Mouse (Mus musculus): ENCODE results near the gene Wdr90.

GRCm38 (mm10) chr17:25794998-25795397 lies 66.3 kb downstream of the Wdr90 start:
- TF ChIP-seq CTCF (IDR thresholded peaks at IDR 0.05; ENCODE audit: low read depth) (no peak), EP300 (IDR thresholded peaks at IDR 0.05; ENCODE audit: low read depth) (no peak)

Data from liver, embryonic 14.5 days (tissue).